Comparison of ENCODE assay signal across 10 mouse cellular contexts in genomic region chr2:37842719-37843118, GRCm38 (mm10).
A peak's percentile ranks its signal among the peaks of the same experiment; 100 is the strongest.
DNase-seq lines count a peak whose midpoint lies in the region; ATAC-seq lines count a peak whose summit lies in the region.
"Had no signal": no experiment of that assay in that cellular context is flagged by ENCODE, and none has a peak within 500 bp of the region (broad histone marks: within the 10 kb centered on the region; RNA-seq: fewer than 3 reads in every experiment).

No protein-coding gene starts in this region.

- no peaks in the 10 kb centered on the region for H3K36me3 ChIP-seq in heart, embryonic 11.5 days (ENCODE audit: control insufficient read depth, insufficient read depth, low read length)
- no peaks in the 10 kb centered on the region for H3K36me3 ChIP-seq in midbrain, embryonic 15.5 days (replicated peaks)

- intact Hi-C loops in heart, postnatal 10 days (cut with DNase I), result no loop called here

- H3K4me1 ChIP-seq in heart, embryonic 11.5 days (ENCODE audit: control insufficient read depth, insufficient read depth, low read length), result peaks cover 13% of the 10 kb centered on the region
- peaks cover 16% of the 10 kb centered on the region for H3K4me1 ChIP-seq in midbrain, embryonic 15.5 days

- H3K9ac ChIP-seq in heart, embryonic 11.5 days (ENCODE audit: low read depth, low read length), result no peak overlapping the region
- H3K9ac ChIP-seq in midbrain, embryonic 15.5 days, result peak overlapping the region; percentile 27; the same call in 1 of the 2 replicates

- DNase-seq in heart, postnatal 10 days, result peak; percentile 10 to 12
- peak; percentile 65 for DNase-seq in embryo, embryonic 10 days (ENCODE audit: low spot score)
- no peak for DNase-seq in urinary bladder, adult 18-20 months (ENCODE audit: low spot score in 2 of 2)
- DNase-seq in urinary bladder, postnatal 10 days (ENCODE audit: low spot score), result no peak
- DNase-seq in kidney, postnatal 14 days, result no peak
- DNase-seq: liver had no signal

- WGBS in heart, embryonic 11.5 days (ENCODE audit: insufficient replicate concordance), result 27% methylated on average over 4 of the region's 4 CpGs
- WGBS in midbrain, embryonic 15.5 days, result 16% methylated on average over 4 of the region's 4 CpGs

- H3K27ac ChIP-seq in heart, embryonic 11.5 days (ENCODE audit: low read depth, low read length), result no peak overlapping the region
- peak overlapping the region; percentile 76 for H3K27ac ChIP-seq in midbrain, embryonic 15.5 days

- H3K4me2 ChIP-seq in heart, embryonic 11.5 days, result no peak overlapping the region
- no peak overlapping the region for H3K4me2 ChIP-seq in midbrain, embryonic 15.5 days

- ATAC-seq in heart, embryonic 11.5 days (replicated peaks; ENCODE audit: insufficient number of reproducible peaks, low FRiP score, low TSS enrichment), result no peak
- ATAC-seq in hematopoietic stem cell, adult 5-6 weeks (replicated peaks in 1 of 2; ENCODE audit: insufficient read depth in 1 of 2, low FRiP score in 2 of 2, low TSS enrichment in 1 of 2, low read depth in 1 of 2, poor library complexity in 2 of 2, severe bottlenecking in 2 of 2), result peak; percentile 43 to 56; a peak in 3 of 4 replicates
- ATAC-seq in midbrain, embryonic 15.5 days (replicated peaks), result peak; percentile 76

- H3K4me3 ChIP-seq in heart, embryonic 11.5 days (ENCODE audit: low read depth, low read length), result no peak overlapping the region
- H3K4me3 ChIP-seq in midbrain, embryonic 15.5 days, result no peak overlapping the region

- H3K27me3 ChIP-seq in heart, embryonic 11.5 days (ENCODE audit: control insufficient read depth, insufficient read depth, low read length), result no peaks in the 10 kb centered on the region
- H3K27me3 ChIP-seq in midbrain, embryonic 15.5 days (replicated peaks), result no peaks in the 10 kb centered on the region
- H3K27me3 ChIP-seq: CH12.LX had no signal

- H3K9me3 ChIP-seq in heart, embryonic 11.5 days (replicated peaks; ENCODE audit: control insufficient read depth, low read length), result no peaks in the 10 kb centered on the region
- no peaks in the 10 kb centered on the region for H3K9me3 ChIP-seq in midbrain, embryonic 15.5 days

Comparison
In these comparisons a context has a peak if more than half of its experiments do, and no peak if none do; other contexts are left out.
1. DNase-seq: peak in heart, postnatal 10 days (2 of 2) and embryo, embryonic 10 days (single experiment); none in urinary bladder, adult 18-20 months (0 of 2), urinary bladder, postnatal 10 days (single experiment) and kidney, postnatal 14 days (single experiment).